Mouse (Mus musculus): Measurements from ENCODE around the gene Slc7a1. TPM values are rescaled to one million over a fixed set of nuclear protein-coding genes. Genes with fewer than 3 reads are reported as not detected.
"Not testable (repeated sequence)": the region's sequence is repeated elsewhere in the genome, so short reads cannot be mapped to it uniquely, and the experiment has no call there.

Gene Slc7a1
- polyA plus RNA-seq, 1 experiment: 8.8 TPM

GRCm38 (mm10) chr5:148342061-148342741, 57.5 kb downstream of the Slc7a1 start:
- peaks cover 6% of the 10 kb centered on the region; the same call in 1 of the 2 replicates for H3K4me1 ChIP-seq (ENCODE audit: control insufficient read depth, insufficient read depth, insufficient read length)
- 55% methylated on average over 26 of the region's 26 CpGs for WGBS
- peak overlapping the region; percentile 54 for H3K27ac ChIP-seq (ENCODE audit: insufficient read depth, low read length)
- H3K4me3 ChIP-seq (ENCODE audit: extremely low read depth, insufficient read depth, insufficient read length): no peak overlapping the region; the same call in 1 of the 2 replicates
- TF ChIP-seq CTCF (IDR thresholded peaks at IDR 0.05; ENCODE audit: extremely low read depth, insufficient read depth, insufficient read length, insufficient replicate concordance) (no peak), POLR2A (IDR thresholded peaks at IDR 0.05; ENCODE audit: low read depth, low read length) (no peak)
- H3K27me3 ChIP-seq (ENCODE audit: control insufficient read depth, insufficient read depth, low read length): no peaks in the 10 kb centered on the region
- H3K36me3 ChIP-seq (ENCODE audit: control insufficient read depth, insufficient read depth, low read length): peaks cover 13% of the 10 kb centered on the region
- peak in 1 of 2 experiments; percentile 36 for DNase-seq (ENCODE audit: low read depth in 1 of 2, low spot score in 2 of 2)

GRCm38 (mm10) chr5:148339126-148339525, 60.6 kb downstream of the Slc7a1 start:
- H3K27me3 ChIP-seq (ENCODE audit: control insufficient read depth, insufficient read depth, low read length): no peaks in the 10 kb centered on the region

DNA sequence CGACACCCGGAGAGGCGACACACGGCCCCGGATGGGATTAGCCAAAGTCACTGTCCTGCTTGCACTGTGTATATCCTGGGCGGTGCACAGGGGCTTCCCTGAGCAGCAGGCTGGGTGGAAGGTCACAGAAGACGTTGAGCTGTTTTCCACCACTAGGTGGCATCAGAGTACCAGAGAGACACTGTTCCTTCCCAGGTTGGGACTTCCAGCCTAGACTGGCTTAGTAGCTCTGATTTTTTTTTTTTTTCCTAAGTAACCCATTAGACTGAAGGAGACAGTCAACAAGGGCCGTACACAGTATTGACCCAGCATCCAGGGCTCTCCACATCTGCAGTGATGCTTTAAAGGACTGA, 67.1 kb downstream of the Slc7a1 start:
- Histone ChIP-seq H3K4me3 (ENCODE audit: extremely low read depth, insufficient read depth, insufficient read length) (no peak overlapping the region), H3K4me1 (ENCODE audit: control insufficient read depth, insufficient read depth, insufficient read length) (no peaks in the 10 kb centered on the region), H3K36me3 (ENCODE audit: control insufficient read depth, insufficient read depth, low read length) (peaks cover 10% of the 10 kb centered on the region), H3K27ac (ENCODE audit: insufficient read depth, low read length) (no peak overlapping the region), H3K27me3 (ENCODE audit: control insufficient read depth, insufficient read depth, low read length) (no peaks in the 10 kb centered on the region)
- DNase-seq (ENCODE audit: low read depth in 1 of 2, low spot score in 2 of 2): peak; percentile 19 to 63
- peak; percentile 83; the same call in 1 of the 2 replicates for TF ChIP-seq CTCF (IDR thresholded peaks at IDR 0.05; ENCODE audit: extremely low read depth, insufficient read depth, insufficient read length, insufficient replicate concordance)
- TF ChIP-seq POLR2A (IDR thresholded peaks at IDR 0.05; ENCODE audit: low read depth, low read length): no peak
- WGBS: 56% methylated on average over 8 of the region's 8 CpGs

More at GRCm38 (mm10) chr5:148339126-148339525, 60.6 kb downstream of the Slc7a1 start:
- TF ChIP-seq POLR2A (IDR thresholded peaks at IDR 0.05; ENCODE audit: low read depth, low read length): no peak
- no peak for TF ChIP-seq CTCF (IDR thresholded peaks at IDR 0.05; ENCODE audit: extremely low read depth, insufficient read depth, insufficient read length, insufficient replicate concordance)
- WGBS: 91% methylated on average over 5 of the region's 5 CpGs
- no peak for DNase-seq (ENCODE audit: low read depth in 1 of 2, low spot score in 2 of 2)
- Histone ChIP-seq H3K4me1 (ENCODE audit: control insufficient read depth, insufficient read depth, insufficient read length) (peaks cover 6% of the 10 kb centered on the region; the same call in 1 of the 2 replicates), H3K4me3 (ENCODE audit: extremely low read depth, insufficient read depth, insufficient read length) (no peak overlapping the region), H3K36me3 (ENCODE audit: control insufficient read depth, insufficient read depth, low read length) (peaks cover 8% of the 10 kb centered on the region), H3K27ac (ENCODE audit: insufficient read depth, low read length) (no peak overlapping the region)

DNA sequence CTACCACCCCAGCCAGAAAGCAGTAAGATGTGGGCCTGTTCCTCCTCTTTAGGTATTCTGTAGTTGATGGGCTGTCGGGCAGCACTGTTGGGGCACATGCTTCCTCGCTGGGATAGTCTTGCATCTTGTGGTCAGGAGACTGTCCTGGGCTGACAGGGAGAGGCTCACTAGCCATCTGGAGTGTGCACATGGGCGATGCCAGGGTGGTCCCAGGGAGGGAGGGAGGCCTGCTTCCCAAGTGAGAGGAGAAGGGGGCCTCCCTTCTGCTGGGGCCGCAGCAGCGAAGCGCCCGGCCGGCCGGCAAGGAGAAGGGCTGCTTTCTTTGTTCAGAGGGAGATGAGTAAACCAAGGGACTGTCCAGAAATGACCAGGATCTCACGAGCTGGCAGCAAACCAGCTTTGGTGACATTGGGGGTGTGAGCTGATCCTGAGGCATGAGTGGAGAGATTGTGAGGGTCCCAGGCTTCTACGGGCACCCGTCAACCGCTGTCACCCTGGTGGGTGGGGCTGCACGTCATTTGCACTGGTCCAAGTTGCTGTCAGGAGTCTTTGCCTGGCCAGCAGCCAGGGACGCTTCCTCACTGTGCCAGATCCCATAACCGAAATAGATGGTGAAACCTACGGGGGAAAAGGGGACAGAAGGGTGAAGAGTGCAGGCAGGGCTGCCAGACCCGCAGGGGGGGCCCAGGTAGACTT, 67.6 kb downstream of the Slc7a1 start:
- Histone ChIP-seq H3K27ac (ENCODE audit: insufficient read depth, low read length) (no peak overlapping the region), H3K4me1 (ENCODE audit: control insufficient read depth, insufficient read depth, insufficient read length) (no peaks in the 10 kb centered on the region), H3K36me3 (ENCODE audit: control insufficient read depth, insufficient read depth, low read length) (peaks cover 10% of the 10 kb centered on the region), H3K27me3 (ENCODE audit: control insufficient read depth, insufficient read depth, low read length) (no peaks in the 10 kb centered on the region), H3K4me3 (ENCODE audit: extremely low read depth, insufficient read depth, insufficient read length) (no peak overlapping the region)
- no peak for DNase-seq (ENCODE audit: low read depth in 1 of 2, low spot score in 2 of 2)
- WGBS: 92% methylated on average over 18 of the region's 18 CpGs
- TF ChIP-seq POLR2A (IDR thresholded peaks at IDR 0.05; ENCODE audit: low read depth, low read length) (no peak), CTCF (IDR thresholded peaks at IDR 0.05; ENCODE audit: extremely low read depth, insufficient read depth, insufficient read length, insufficient replicate concordance) (no peak)

GRCm38 (mm10) chr5:148331229-148331776, 68.4 kb downstream of the Slc7a1 start:
- Histone ChIP-seq H3K4me3 (ENCODE audit: extremely low read depth, insufficient read depth, insufficient read length) (no peak overlapping the region), H3K27me3 (ENCODE audit: control insufficient read depth, insufficient read depth, low read length) (no peaks in the 10 kb centered on the region), H3K4me1 (ENCODE audit: control insufficient read depth, insufficient read depth, insufficient read length) (no peaks in the 10 kb centered on the region), H3K36me3 (ENCODE audit: control insufficient read depth, insufficient read depth, low read length) (peaks cover 7% of the 10 kb centered on the region), H3K27ac (ENCODE audit: insufficient read depth, low read length) (no peak overlapping the region)
- no peak for TF ChIP-seq CTCF (IDR thresholded peaks at IDR 0.05; ENCODE audit: extremely low read depth, insufficient read depth, insufficient read length, insufficient replicate concordance)
- no peak for TF ChIP-seq POLR2A (IDR thresholded peaks at IDR 0.05; ENCODE audit: low read depth, low read length)
- DNase-seq (ENCODE audit: low read depth in 1 of 2, low spot score in 2 of 2): no peak
- 90% methylated on average over 11 of the region's 11 CpGs for WGBS

DNA sequence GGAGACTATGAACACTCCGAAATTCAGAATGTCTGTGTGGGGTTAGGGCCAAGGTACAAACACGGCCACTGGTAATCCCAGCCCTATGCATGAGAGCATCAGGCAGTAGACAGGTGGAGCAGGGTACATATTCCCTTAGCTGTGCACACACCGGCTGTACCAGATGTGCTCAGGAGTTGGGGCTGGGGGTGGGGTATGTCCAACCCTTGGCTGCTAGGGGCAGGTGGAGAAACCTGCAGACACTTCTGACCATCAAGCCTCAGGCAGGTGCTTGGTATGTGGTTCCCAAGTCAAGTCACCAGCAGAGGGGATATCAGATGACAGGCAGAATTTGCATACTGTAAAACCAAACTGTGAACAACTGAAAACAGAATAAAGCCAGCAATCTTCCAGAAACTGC, 70.7 kb downstream of the Slc7a1 start:
- Histone ChIP-seq H3K4me1 (ENCODE audit: control insufficient read depth, insufficient read depth, insufficient read length) (no peaks in the 10 kb centered on the region), H3K27ac (ENCODE audit: insufficient read depth, low read length) (no peak overlapping the region), H3K27me3 (ENCODE audit: control insufficient read depth, insufficient read depth, low read length) (no peaks in the 10 kb centered on the region), H3K36me3 (ENCODE audit: control insufficient read depth, insufficient read depth, low read length) (peaks cover 7% of the 10 kb centered on the region), H3K4me3 (ENCODE audit: extremely low read depth, insufficient read depth, insufficient read length) (no peak overlapping the region)
- WGBS: 92% methylated on average over 3 of the region's 3 CpGs
- no peak for TF ChIP-seq POLR2A (IDR thresholded peaks at IDR 0.05; ENCODE audit: low read depth, low read length)
- TF ChIP-seq CTCF (IDR thresholded peaks at IDR 0.05; ENCODE audit: extremely low read depth, insufficient read depth, insufficient read length, insufficient replicate concordance): no peak
- DNase-seq (ENCODE audit: low read depth in 1 of 2, low spot score in 2 of 2): no peak

- not testable (repeated sequence) for DNase-seq (ENCODE audit: low read depth in 1 of 2, low spot score in 2 of 2); H3K4me3 ChIP-seq (ENCODE audit: extremely low read depth, insufficient read depth, insufficient read length); H3K36me3 ChIP-seq (ENCODE audit: control insufficient read depth, insufficient read depth, low read length); H3K27ac ChIP-seq (ENCODE audit: insufficient read depth, low read length); H3K27me3 ChIP-seq (ENCODE audit: control insufficient read depth, insufficient read depth, low read length); H3K4me1 ChIP-seq (ENCODE audit: control insufficient read depth, insufficient read depth, insufficient read length)
- WGBS: 92% methylated on average over 9 of the region's 9 CpGs
Measured at GRCm38 (mm10) chr5:148326295-148326694, 73.4 kb downstream of the Slc7a1 start.

Data from spleen, adult 2 months (tissue).